Mouse (Mus musculus): ENCODE results near the gene Sgcd. TPM values are rescaled to one million over a fixed set of nuclear protein-coding genes. Genes with fewer than 3 reads are reported as not detected.

The Sgcd gene
- polyA plus RNA-seq, 1 experiment from 2014 or later: 1.2 TPM

DNA sequence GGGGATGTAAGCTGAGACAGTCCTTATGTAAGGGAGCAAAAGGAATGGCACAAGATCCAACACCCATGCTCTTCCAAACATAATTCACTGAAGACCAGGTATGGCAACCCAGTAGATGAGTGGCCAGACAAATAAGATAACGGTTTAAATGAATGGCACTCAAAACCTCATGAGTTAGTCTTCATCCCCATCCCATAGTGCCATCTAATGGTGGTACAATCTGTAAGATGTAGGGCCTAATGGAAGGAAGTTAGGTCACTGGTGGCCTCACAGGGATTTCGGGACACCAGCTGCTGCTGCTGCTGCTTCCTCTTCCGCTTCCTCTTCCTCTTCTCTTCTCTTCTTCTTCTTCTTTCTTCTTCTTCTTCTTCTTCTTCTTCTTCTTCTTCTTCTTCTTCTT is 601.0 kb downstream of the Sgcd start:
- H3K4me1 ChIP-seq (ENCODE audit: insufficient read depth, low read depth, low read length): no peaks in the 10 kb centered on the region
- peak; percentile 35 for TF ChIP-seq CTCF (IDR thresholded peaks at IDR 0.05)
- no peak for TF ChIP-seq EP300 (IDR thresholded peaks at IDR 0.05)
- no peak overlapping the region for H3K4me3 ChIP-seq (ENCODE audit: low read depth, low read length)
- ATAC-seq (no peak), DNase-seq (ENCODE audit: low spot score) (no peak)
- H3K9ac ChIP-seq (replicated peaks; ENCODE audit: low read depth): no peak overlapping the region
- no peaks in the 10 kb centered on the region for H3K27me3 ChIP-seq (replicated peaks; ENCODE audit: insufficient read depth, low read length)
- 60% methylated on average over 3 of the region's 3 CpGs for WGBS
- no peak overlapping the region for H3K4me2 ChIP-seq (replicated peaks; ENCODE audit: low read depth, low read length)
- H3K27ac ChIP-seq (ENCODE audit: low read length): no peak overlapping the region
- no peaks in the 10 kb centered on the region for H3K36me3 ChIP-seq (ENCODE audit: insufficient read depth, low read length)
- H3K9me3 ChIP-seq (ENCODE audit: low read length): no peaks in the 10 kb centered on the region

DNA sequence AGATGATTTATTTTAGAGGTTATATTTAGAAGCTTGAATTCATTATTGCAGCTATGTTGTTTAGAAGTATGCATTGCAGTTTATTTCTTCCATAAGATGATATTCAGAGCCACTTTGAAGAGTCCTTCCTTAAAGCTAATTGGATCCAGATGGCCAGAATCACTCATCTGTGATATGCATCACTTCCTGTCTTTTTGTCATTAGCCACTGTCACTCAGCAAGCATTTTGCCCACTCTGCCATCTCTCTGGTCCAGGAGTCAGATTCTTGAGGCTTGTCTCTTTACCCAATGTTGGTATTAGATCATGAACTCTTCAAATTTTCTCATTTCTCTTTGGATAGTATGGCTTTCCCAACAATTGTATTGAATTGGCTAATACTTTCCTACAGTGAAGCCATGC is 602.6 kb downstream of the Sgcd start:
- no peaks in the 10 kb centered on the region for H3K36me3 ChIP-seq (ENCODE audit: insufficient read depth, low read length)
- ATAC-seq (no peak), DNase-seq (ENCODE audit: low spot score) (no peak)
- no peaks in the 10 kb centered on the region for H3K9me3 ChIP-seq (ENCODE audit: low read length)
- H3K27me3 ChIP-seq (replicated peaks; ENCODE audit: insufficient read depth, low read length): no peaks in the 10 kb centered on the region
- TF ChIP-seq EP300 (IDR thresholded peaks at IDR 0.05) (no peak), CTCF (IDR thresholded peaks at IDR 0.05) (no peak)
- H3K9ac ChIP-seq (replicated peaks; ENCODE audit: low read depth): no peak overlapping the region
- H3K4me3 ChIP-seq (ENCODE audit: low read depth, low read length): no peak overlapping the region
- H3K4me1 ChIP-seq (ENCODE audit: insufficient read depth, low read depth, low read length): no peaks in the 10 kb centered on the region
- H3K4me2 ChIP-seq (replicated peaks; ENCODE audit: low read depth, low read length): no peak overlapping the region
- no peak overlapping the region for H3K27ac ChIP-seq (ENCODE audit: low read length)

DNA sequence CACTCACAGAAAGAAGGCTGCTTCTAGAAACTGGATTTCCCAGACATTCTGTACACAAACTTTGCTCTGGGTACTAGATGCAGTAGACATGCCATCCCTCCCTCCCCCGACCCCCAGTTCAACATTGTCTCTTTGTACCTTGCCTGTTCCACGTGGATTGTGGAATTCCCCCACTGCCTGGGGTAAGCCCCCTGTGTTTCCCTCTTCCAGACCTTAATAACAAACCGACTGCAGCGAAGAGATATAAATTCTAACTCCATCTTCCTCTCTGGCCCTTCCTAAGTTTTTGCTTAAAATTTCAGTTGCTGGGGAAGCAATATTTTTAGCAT is 609.2 kb downstream of the Sgcd start:
- Histone ChIP-seq H3K4me3 (ENCODE audit: low read depth, low read length) (no peak overlapping the region), H3K4me1 (ENCODE audit: insufficient read depth, low read depth, low read length) (no peaks in the 10 kb centered on the region), H3K9me3 (ENCODE audit: low read length) (no peaks in the 10 kb centered on the region), H3K9ac (replicated peaks; ENCODE audit: low read depth) (no peak overlapping the region), H3K27me3 (replicated peaks; ENCODE audit: insufficient read depth, low read length) (no peaks in the 10 kb centered on the region), H3K27ac (ENCODE audit: low read length) (no peak overlapping the region), H3K4me2 (replicated peaks; ENCODE audit: low read depth, low read length) (peak overlapping the region; percentile 61), H3K36me3 (ENCODE audit: insufficient read depth, low read length) (no peaks in the 10 kb centered on the region)
- DNase-seq (ENCODE audit: low spot score): no peak
- 36% methylated on average over 4 of the region's 4 CpGs for WGBS
- TF ChIP-seq EP300 (IDR thresholded peaks at IDR 0.05) (no peak), CTCF (IDR thresholded peaks at IDR 0.05) (no peak)
- no peak for ATAC-seq

DNA sequence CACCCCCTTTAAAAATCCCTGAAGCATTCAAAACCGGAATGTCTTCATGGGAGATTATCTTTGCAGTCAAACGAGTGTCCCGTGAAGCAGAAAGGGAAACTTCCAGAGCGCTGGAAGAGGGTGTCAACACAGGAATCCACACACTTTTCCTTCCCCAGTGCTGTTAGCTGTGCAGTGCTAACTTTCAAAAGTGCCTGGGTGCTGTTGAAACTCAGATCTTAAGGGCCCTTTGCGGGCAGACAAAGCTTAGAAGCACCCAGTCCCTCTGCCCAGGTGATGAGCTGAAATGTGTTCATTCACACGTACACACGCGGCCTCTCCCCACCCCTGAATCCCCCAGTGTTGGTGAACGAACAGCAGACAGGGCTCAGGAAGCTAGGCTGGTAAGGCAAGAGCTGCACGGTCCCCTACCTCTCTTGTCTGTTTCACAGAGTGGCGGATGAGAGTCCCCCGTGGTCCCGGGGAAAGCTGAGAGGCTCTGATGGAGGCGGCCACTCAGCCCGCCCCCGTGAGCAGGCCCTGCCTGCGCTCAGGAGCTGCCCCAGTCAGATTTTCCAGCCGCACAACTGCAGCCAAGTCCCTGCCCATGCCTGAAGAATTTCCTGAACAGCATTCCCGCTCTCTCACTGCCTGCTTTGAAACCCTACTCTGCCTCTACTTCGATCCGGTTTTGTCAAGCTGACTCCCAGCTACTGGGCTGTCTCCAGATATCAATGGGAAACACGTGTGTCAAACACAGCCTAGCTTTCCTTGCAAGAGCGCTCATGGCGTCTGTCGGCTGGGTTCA is 609.7 kb downstream of the Sgcd start:
- no peaks in the 10 kb centered on the region for H3K9me3 ChIP-seq (ENCODE audit: low read length)
- H3K27ac ChIP-seq (ENCODE audit: low read length): no peak overlapping the region
- no peaks in the 10 kb centered on the region for H3K36me3 ChIP-seq (ENCODE audit: insufficient read depth, low read length)
- DNase-seq (ENCODE audit: low spot score) (peak; percentile 63), ATAC-seq (peak; percentile 80)
- H3K4me3 ChIP-seq (ENCODE audit: low read depth, low read length): peak overlapping the region; percentile 12
- no peaks in the 10 kb centered on the region for H3K4me1 ChIP-seq (ENCODE audit: insufficient read depth, low read depth, low read length)
- peak overlapping the region; percentile 30; the same call in 1 of the 2 replicates for H3K9ac ChIP-seq (replicated peaks; ENCODE audit: low read depth)
- no peaks in the 10 kb centered on the region for H3K27me3 ChIP-seq (replicated peaks; ENCODE audit: insufficient read depth, low read length)
- H3K4me2 ChIP-seq (replicated peaks; ENCODE audit: low read depth, low read length): peak overlapping the region; percentile 61
- WGBS: 3% methylated on average over 25 of the region's 25 CpGs
- TF ChIP-seq CTCF (IDR thresholded peaks at IDR 0.05) (no peak), EP300 (IDR thresholded peaks at IDR 0.05) (no peak)

DNA sequence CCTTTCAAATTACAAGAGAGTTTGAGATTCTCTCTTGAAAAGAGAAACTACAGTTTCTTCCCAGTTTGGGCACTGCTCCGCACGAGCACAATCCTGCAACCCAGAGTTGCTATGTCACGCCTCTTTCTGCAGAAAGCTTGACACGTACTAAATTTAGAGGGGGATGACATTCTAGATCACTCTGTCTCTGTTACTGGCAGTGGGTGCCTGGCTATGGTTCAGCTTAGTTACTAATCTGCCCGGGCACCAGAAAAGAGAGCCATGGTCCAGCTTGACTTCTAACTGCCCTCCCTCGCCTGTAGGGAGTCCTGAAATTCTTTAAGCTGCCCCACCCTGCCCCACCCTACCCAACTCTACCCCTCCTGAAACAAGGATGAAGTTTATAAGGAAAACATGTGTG is 611.3 kb downstream of the Sgcd start:
- no peak for DNase-seq (ENCODE audit: low spot score)
- Histone ChIP-seq H3K4me1 (ENCODE audit: insufficient read depth, low read depth, low read length) (no peaks in the 10 kb centered on the region), H3K27ac (ENCODE audit: low read length) (no peak overlapping the region), H3K9ac (replicated peaks; ENCODE audit: low read depth) (no peak overlapping the region), H3K4me2 (replicated peaks; ENCODE audit: low read depth, low read length) (no peak overlapping the region; the same call in 1 of the 2 replicates), H3K36me3 (ENCODE audit: insufficient read depth, low read length) (no peaks in the 10 kb centered on the region), H3K27me3 (replicated peaks; ENCODE audit: insufficient read depth, low read length) (no peaks in the 10 kb centered on the region), H3K9me3 (ENCODE audit: low read length) (no peaks in the 10 kb centered on the region), H3K4me3 (ENCODE audit: low read depth, low read length) (no peak overlapping the region)
- ATAC-seq: no peak
- WGBS: 55% methylated on average over 6 of the region's 6 CpGs
- TF ChIP-seq EP300 (IDR thresholded peaks at IDR 0.05) (no peak), CTCF (IDR thresholded peaks at IDR 0.05) (no peak)

DNA sequence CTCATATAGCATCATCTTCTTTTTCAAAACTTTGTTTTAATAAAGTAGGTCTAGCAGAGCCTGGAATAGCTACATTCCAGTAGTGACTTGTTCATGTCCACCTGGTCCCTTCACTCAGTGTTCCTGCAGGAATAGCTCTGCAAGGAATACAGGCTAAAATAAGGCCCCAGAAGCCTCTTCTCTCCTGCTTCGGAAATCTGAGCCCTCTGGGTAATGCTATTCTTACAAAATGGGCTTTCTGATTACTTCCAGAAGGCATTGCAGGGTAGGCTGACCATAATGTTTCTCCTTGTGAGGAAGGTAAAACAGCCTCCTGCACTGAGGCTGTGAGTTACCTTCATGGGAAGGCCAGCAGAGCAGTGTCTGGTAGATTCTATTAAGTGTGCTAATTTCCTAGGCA is 611.9 kb downstream of the Sgcd start:
- Histone ChIP-seq H3K4me2 (replicated peaks; ENCODE audit: low read depth, low read length) (no peak overlapping the region), H3K4me3 (ENCODE audit: low read depth, low read length) (no peak overlapping the region), H3K27me3 (replicated peaks; ENCODE audit: insufficient read depth, low read length) (no peaks in the 10 kb centered on the region), H3K36me3 (ENCODE audit: insufficient read depth, low read length) (no peaks in the 10 kb centered on the region), H3K9ac (replicated peaks; ENCODE audit: low read depth) (no peak overlapping the region), H3K9me3 (ENCODE audit: low read length) (no peaks in the 10 kb centered on the region), H3K4me1 (ENCODE audit: insufficient read depth, low read depth, low read length) (no peaks in the 10 kb centered on the region), H3K27ac (ENCODE audit: low read length) (no peak overlapping the region)
- DNase-seq (ENCODE audit: low spot score) (no peak), ATAC-seq (no peak)
- WGBS: 50% methylated on average over 1 of the region's 1 CpGs
- TF ChIP-seq CTCF (IDR thresholded peaks at IDR 0.05) (no peak), EP300 (IDR thresholded peaks at IDR 0.05) (no peak)

Data from lung, postnatal 0 days (tissue).